Mouse (Mus musculus) testis, adult 10 weeks (tissue): Measurements from ENCODE around the gene Gbe1. TPM values are rescaled to one million over a fixed set of nuclear protein-coding genes. Genes with fewer than 3 reads are reported as not detected.

Source experiments
- polyA plus RNA-seq: library from polyadenylated mRNA; stranded (reverse); fragments of 350-450 nt; fragmentation: Illumina TruSeq; extraction: RNeasy Lipid Tissue Mini Kit (QIAGEN cat#74804); gene quantifications from one replicate; pipeline ENCODE4 v1.2.3, GENCODE M21; 2014; ENCODE audit warnings: low read depth, low replicate concordance

Gbe1 gene
- 13.5 TPM for polyA plus RNA-seq

GRCm38 (mm10) chr16:70313886-70314577 is at the start of gene Gbe1:
Gene Gbe1 (plus strand): TSS chr16:70313949.

